Mouse (Mus musculus): Measurements from ENCODE around the gene Snx27. TPM values are rescaled to one million over a fixed set of nuclear protein-coding genes. Genes with fewer than 3 reads are reported as not detected.

Gene Snx27
- polyA plus RNA-seq, 1 experiment from 2014 or later: 95.0 TPM

- Histone ChIP-seq H3K4me1 (ENCODE audit: control insufficient read depth, insufficient read depth, low read depth, low read length) (no peaks in the 10 kb centered on the region), H3K27me3 (replicated peaks; ENCODE audit: control insufficient read depth, insufficient read depth, low read length) (no peaks in the 10 kb centered on the region), H3K27ac (ENCODE audit: low read depth, low read length) (no peak overlapping the region), H3K9ac (ENCODE audit: low read depth, low read length) (no peak overlapping the region), H3K4me2 (ENCODE audit: low read length) (no peak overlapping the region), H3K9me3 (ENCODE audit: control insufficient read depth, low read length) (no peaks in the 10 kb centered on the region), H3K36me3 (ENCODE audit: control insufficient read depth, insufficient read depth, low read length) (peaks cover 15% of the 10 kb centered on the region), H3K4me3 (ENCODE audit: low read length) (no peak overlapping the region)
- no peak for ATAC-seq
- 81% methylated on average over 5 of the region's 5 CpGs for WGBS
Observed at GRCm38 (mm10) chr3:94559931-94560429, 22.5 kb downstream of the Snx27 start.

- no peak overlapping the region for H3K9ac ChIP-seq (ENCODE audit: low read depth, low read length)
- 86% methylated on average over 2 of the region's 2 CpGs for WGBS
- H3K4me1 ChIP-seq (ENCODE audit: control insufficient read depth, insufficient read depth, low read depth, low read length): peaks cover 5% of the 10 kb centered on the region; the same call in 1 of the 2 replicates
- H3K4me3 ChIP-seq (ENCODE audit: low read length): no peak overlapping the region
- H3K36me3 ChIP-seq (ENCODE audit: control insufficient read depth, insufficient read depth, low read length): no peaks in the 10 kb centered on the region
- H3K9me3 ChIP-seq (ENCODE audit: control insufficient read depth, low read length): no peaks in the 10 kb centered on the region
- H3K27ac ChIP-seq (ENCODE audit: low read depth, low read length): no peak overlapping the region
- ATAC-seq: no peak; the same call in 1 of the 2 replicates
- H3K4me2 ChIP-seq (ENCODE audit: low read length): no peak overlapping the region
- no peaks in the 10 kb centered on the region for H3K27me3 ChIP-seq (replicated peaks; ENCODE audit: control insufficient read depth, insufficient read depth, low read length)
Observed at GRCm38 (mm10) chr3:94549041-94549440, 33.5 kb downstream of the Snx27 start.

- Histone ChIP-seq H3K4me2 (ENCODE audit: low read length) (no peak overlapping the region), H3K9me3 (ENCODE audit: control insufficient read depth, low read length) (no peaks in the 10 kb centered on the region), H3K9ac (ENCODE audit: low read depth, low read length) (no peak overlapping the region), H3K36me3 (ENCODE audit: control insufficient read depth, insufficient read depth, low read length) (no peaks in the 10 kb centered on the region), H3K4me1 (ENCODE audit: control insufficient read depth, insufficient read depth, low read depth, low read length) (no peaks in the 10 kb centered on the region), H3K27ac (ENCODE audit: low read depth, low read length) (no peak overlapping the region), H3K27me3 (replicated peaks; ENCODE audit: control insufficient read depth, insufficient read depth, low read length) (no peaks in the 10 kb centered on the region), H3K4me3 (ENCODE audit: low read length) (no peak overlapping the region)
- ATAC-seq: no peak
- 90% methylated on average over 3 of the region's 3 CpGs for WGBS
Observed at GRCm38 (mm10) chr3:94537187-94537586, 45.3 kb downstream of the Snx27 start.

GRCm38 (mm10) chr3:94533968-94534367 lies 48.5 kb downstream of the Snx27 start:
- Histone ChIP-seq H3K4me1 (ENCODE audit: control insufficient read depth, insufficient read depth, low read depth, low read length) (no peaks in the 10 kb centered on the region), H3K27ac (ENCODE audit: low read depth, low read length) (no peak overlapping the region), H3K36me3 (ENCODE audit: control insufficient read depth, insufficient read depth, low read length) (peaks cover 5% of the 10 kb centered on the region; the same call in 1 of the 2 replicates), H3K4me3 (ENCODE audit: low read length) (no peak overlapping the region), H3K27me3 (replicated peaks; ENCODE audit: control insufficient read depth, insufficient read depth, low read length) (no peaks in the 10 kb centered on the region), H3K9me3 (ENCODE audit: control insufficient read depth, low read length) (no peaks in the 10 kb centered on the region), H3K4me2 (ENCODE audit: low read length) (no peak overlapping the region), H3K9ac (ENCODE audit: low read depth, low read length) (no peak overlapping the region)
- ATAC-seq: no peak

- 86% methylated on average over 2 of the region's 2 CpGs for WGBS
- no peak overlapping the region for H3K27ac ChIP-seq (ENCODE audit: low read depth, low read length)
- H3K27me3 ChIP-seq (replicated peaks; ENCODE audit: control insufficient read depth, insufficient read depth, low read length): no peaks in the 10 kb centered on the region
- no peak overlapping the region for H3K4me2 ChIP-seq (ENCODE audit: low read length)
- ATAC-seq: no peak
- H3K9me3 ChIP-seq (ENCODE audit: control insufficient read depth, low read length): no peaks in the 10 kb centered on the region
- H3K4me3 ChIP-seq (ENCODE audit: low read length): no peak overlapping the region
- no peak overlapping the region for H3K9ac ChIP-seq (ENCODE audit: low read depth, low read length)
- H3K36me3 ChIP-seq (ENCODE audit: control insufficient read depth, insufficient read depth, low read length): peaks cover 13% of the 10 kb centered on the region
- H3K4me1 ChIP-seq (ENCODE audit: control insufficient read depth, insufficient read depth, low read depth, low read length): no peaks in the 10 kb centered on the region
Observed at GRCm38 (mm10) chr3:94526731-94527130, 55.8 kb downstream of the Snx27 start.

- H3K4me3 ChIP-seq (ENCODE audit: low read length): no peak overlapping the region
- H3K9me3 ChIP-seq (ENCODE audit: control insufficient read depth, low read length): no peaks in the 10 kb centered on the region
- no peak overlapping the region for H3K4me2 ChIP-seq (ENCODE audit: low read length)
- H3K27ac ChIP-seq (ENCODE audit: low read depth, low read length): no peak overlapping the region
- H3K4me1 ChIP-seq (ENCODE audit: control insufficient read depth, insufficient read depth, low read depth, low read length): no peaks in the 10 kb centered on the region
- no peaks in the 10 kb centered on the region for H3K27me3 ChIP-seq (replicated peaks; ENCODE audit: control insufficient read depth, insufficient read depth, low read length)
- ATAC-seq: no peak
- H3K9ac ChIP-seq (ENCODE audit: low read depth, low read length): no peak overlapping the region
- WGBS: 93% methylated on average over 1 of the region's 1 CpGs
- H3K36me3 ChIP-seq (ENCODE audit: control insufficient read depth, insufficient read depth, low read length): peaks cover 12% of the 10 kb centered on the region
Observed at GRCm38 (mm10) chr3:94506664-94507063, 75.9 kb downstream of the Snx27 start.

- H3K9me3 ChIP-seq (ENCODE audit: control insufficient read depth, low read length): no peaks in the 10 kb centered on the region
- H3K36me3 ChIP-seq (ENCODE audit: control insufficient read depth, insufficient read depth, low read length): peaks cover 8% of the 10 kb centered on the region; the same call in 1 of the 2 replicates
- 70% methylated on average over 3 of the region's 3 CpGs for WGBS
- no peak overlapping the region for H3K4me2 ChIP-seq (ENCODE audit: low read length)
- no peak overlapping the region for H3K27ac ChIP-seq (ENCODE audit: low read depth, low read length)
- no peaks in the 10 kb centered on the region for H3K27me3 ChIP-seq (replicated peaks; ENCODE audit: control insufficient read depth, insufficient read depth, low read length)
- H3K4me3 ChIP-seq (ENCODE audit: low read length): no peak overlapping the region
- H3K4me1 ChIP-seq (ENCODE audit: control insufficient read depth, insufficient read depth, low read depth, low read length): no peaks in the 10 kb centered on the region
- ATAC-seq: peak; percentile 59
- H3K9ac ChIP-seq (ENCODE audit: low read depth, low read length): no peak overlapping the region
Observed at GRCm38 (mm10) chr3:94502243-94502642, 80.3 kb downstream of the Snx27 start.

GRCm38 (mm10) chr3:94497162-94497561 lies 85.4 kb downstream of the Snx27 start:
- 88% methylated on average over 4 of the region's 4 CpGs for whole genome bisulfite sequencing
- H3K9ac ChIP-seq (ENCODE audit: low read depth, low read length): no peak overlapping the region
- no peaks in the 10 kb centered on the region for H3K27me3 ChIP-seq (replicated peaks; ENCODE audit: control insufficient read depth, insufficient read depth, low read length)
- H3K4me3 ChIP-seq (ENCODE audit: low read length): no peak overlapping the region
- no peaks in the 10 kb centered on the region for H3K9me3 ChIP-seq (ENCODE audit: control insufficient read depth, low read length)
- 0 out of 2 replicates have a peak, but pooled peaks cover 4% of the 10 kb centered on the region for H3K36me3 ChIP-seq (ENCODE audit: control insufficient read depth, insufficient read depth, low read length)
- H3K27ac ChIP-seq (ENCODE audit: low read depth, low read length): no peak overlapping the region
- no peaks in the 10 kb centered on the region for H3K4me1 ChIP-seq (ENCODE audit: control insufficient read depth, insufficient read depth, low read depth, low read length)
- no peak for ATAC-seq
- no peak overlapping the region for H3K4me2 ChIP-seq (ENCODE audit: low read length)

- H3K36me3 ChIP-seq (ENCODE audit: control insufficient read depth, insufficient read depth, low read length): peaks cover 18% of the 10 kb centered on the region
- peak overlapping the region; percentile 26; the same call in 1 of the 2 replicates for H3K27ac ChIP-seq (ENCODE audit: low read depth, low read length)
- no peaks in the 10 kb centered on the region for H3K9me3 ChIP-seq (ENCODE audit: control insufficient read depth, low read length)
Observed at GRCm38 (mm10) chr3:94487581-94487980, 94.9 kb downstream of the Snx27 start.

GRCm38 (mm10) chr3:94485922-94486321 lies 96.6 kb downstream of the Snx27 start:
- H3K9me3 ChIP-seq (ENCODE audit: control insufficient read depth, low read length): no peaks in the 10 kb centered on the region
- no peak overlapping the region for H3K4me2 ChIP-seq (ENCODE audit: low read length)
- H3K36me3 ChIP-seq (ENCODE audit: control insufficient read depth, insufficient read depth, low read length): peaks cover 17% of the 10 kb centered on the region
- H3K9ac ChIP-seq (ENCODE audit: low read depth, low read length): no peak overlapping the region
- no peak overlapping the region for H3K27ac ChIP-seq (ENCODE audit: low read depth, low read length)
- no peak for ATAC-seq
- H3K4me1 ChIP-seq (ENCODE audit: control insufficient read depth, insufficient read depth, low read depth, low read length): peaks cover 54% of the 10 kb centered on the region
- H3K27me3 ChIP-seq (replicated peaks; ENCODE audit: control insufficient read depth, insufficient read depth, low read length): no peaks in the 10 kb centered on the region
- H3K4me3 ChIP-seq (ENCODE audit: low read length): no peak overlapping the region
- 43% methylated on average over 7 of the region's 7 CpGs for WGBS

More at GRCm38 (mm10) chr3:94487581-94487980, 94.9 kb downstream of the Snx27 start:
- Histone ChIP-seq H3K4me1 (ENCODE audit: control insufficient read depth, insufficient read depth, low read depth, low read length) (peaks cover 38% of the 10 kb centered on the region), H3K27me3 (replicated peaks; ENCODE audit: control insufficient read depth, insufficient read depth, low read length) (no peaks in the 10 kb centered on the region), H3K9ac (ENCODE audit: low read depth, low read length) (no peak overlapping the region), H3K4me3 (ENCODE audit: low read length) (no peak overlapping the region), H3K4me2 (ENCODE audit: low read length) (no peak overlapping the region)
- 68% methylated on average over 6 of the region's 6 CpGs for WGBS
- no peak for ATAC-seq

All from hindbrain, embryonic 16.5 days (tissue).